Mouse (Mus musculus) G1E (cell line): Measurements from ENCODE around the gene Acot11. TPM values are rescaled to one million over a fixed set of nuclear protein-coding genes. Genes with fewer than 3 reads are reported as not detected.

Experiments used
- ATAC-seq: 2 replicates; pipeline ENCODE4 v1.8.0; 2016; ENCODE audit warnings: mild to moderate bottlenecking; ENCODE audit not compliant: insufficient number of reproducible peaks, poor library complexity, low FRiP score, severe bottlenecking; ENCODE audit errors: extremely low read depth
- DNase-seq: peaks from one replicate; pipeline ENCODE4 v3.0.0; 2012; ENCODE audit warnings: low spot score
- H3K27me3 ChIP-seq: 2 replicates; pipeline ENCODE4 v1.6.1; 2012; ENCODE audit warnings: mild to moderate bottlenecking, low read length, inconsistent platforms; ENCODE audit not compliant: insufficient read depth
- H3K36me3 ChIP-seq: replicated peaks from 2 replicates; pipeline ENCODE3; 2012; ENCODE audit warnings: mild to moderate bottlenecking, inconsistent platforms
- H3K4me1 ChIP-seq: 2 replicates; pipeline ENCODE4 v1.6.1; 2012; ENCODE audit warnings: low read depth, low read length, inconsistent platforms, mixed read lengths; ENCODE audit not compliant: insufficient read depth
- H3K4me3 ChIP-seq: 2 replicates; pipeline ENCODE4 v1.5.1; 2012; ENCODE audit warnings: low read depth, mild to moderate bottlenecking, inconsistent platforms, low read length, moderate library complexity, mixed read lengths
- H3K9me3 ChIP-seq: replicated peaks from 2 replicates; pipeline ENCODE4 v1.6.1; 2012; ENCODE audit warnings: inconsistent platforms
- CTCF ChIP-seq: IDR thresholded peaks from 2 replicates; pipeline ENCODE4 v1.5.1; 2012; ENCODE audit warnings: low read depth, low read length, inconsistent platforms, mixed read lengths
- GATA1 ChIP-seq: IDR thresholded peaks from 2 replicates; pipeline ENCODE4 v1.6.1; 2012; ENCODE audit warnings: borderline replicate concordance, low read length, inconsistent platforms, mixed read lengths
- GATA2 ChIP-seq: IDR thresholded peaks from 2 replicates; pipeline ENCODE4 v1.6.1; 2012; ENCODE audit warnings: low read depth, low read length, inconsistent platforms, borderline replicate concordance
- POLR2AphosphoS5 ChIP-seq: IDR thresholded peaks from 2 replicates; pipeline ENCODE4 v1.6.1; 2012; ENCODE audit warnings: low read depth, low read length, inconsistent platforms; ENCODE audit not compliant: insufficient replicate concordance
- TAL1 ChIP-seq: conservative IDR thresholded peaks from 2 replicates; pipeline ENCODE4 v1.6.1; 2012; ENCODE audit warnings: low read depth, low read length, inconsistent platforms, mixed read lengths
- polyA plus RNA-seq: library from polyadenylated mRNA; stranded (reverse); fragments of >175 nt; gene quantifications from 2 replicates; pipeline ENCODE4 v1.2.3, GENCODE M21; 2012
- total RNA-seq, 2 experiments: library from RNA; stranded (forward) in 1 of 2; stranded (reverse) in 1 of 2; fragments of 200-1000 nt in 1 of 2; fragments of >200 nt in 1 of 2; fragmentation: Nextera tagmentation in 1 of 2; gene quantifications; 2 replicates each; pipeline ENCODE4 v1.2.3; 2014 to 2017

Gene Acot11
- total and polyA plus RNA-seq, 3 experiments: 0.02 to 0.11 TPM; not detected in 1

DNA sequence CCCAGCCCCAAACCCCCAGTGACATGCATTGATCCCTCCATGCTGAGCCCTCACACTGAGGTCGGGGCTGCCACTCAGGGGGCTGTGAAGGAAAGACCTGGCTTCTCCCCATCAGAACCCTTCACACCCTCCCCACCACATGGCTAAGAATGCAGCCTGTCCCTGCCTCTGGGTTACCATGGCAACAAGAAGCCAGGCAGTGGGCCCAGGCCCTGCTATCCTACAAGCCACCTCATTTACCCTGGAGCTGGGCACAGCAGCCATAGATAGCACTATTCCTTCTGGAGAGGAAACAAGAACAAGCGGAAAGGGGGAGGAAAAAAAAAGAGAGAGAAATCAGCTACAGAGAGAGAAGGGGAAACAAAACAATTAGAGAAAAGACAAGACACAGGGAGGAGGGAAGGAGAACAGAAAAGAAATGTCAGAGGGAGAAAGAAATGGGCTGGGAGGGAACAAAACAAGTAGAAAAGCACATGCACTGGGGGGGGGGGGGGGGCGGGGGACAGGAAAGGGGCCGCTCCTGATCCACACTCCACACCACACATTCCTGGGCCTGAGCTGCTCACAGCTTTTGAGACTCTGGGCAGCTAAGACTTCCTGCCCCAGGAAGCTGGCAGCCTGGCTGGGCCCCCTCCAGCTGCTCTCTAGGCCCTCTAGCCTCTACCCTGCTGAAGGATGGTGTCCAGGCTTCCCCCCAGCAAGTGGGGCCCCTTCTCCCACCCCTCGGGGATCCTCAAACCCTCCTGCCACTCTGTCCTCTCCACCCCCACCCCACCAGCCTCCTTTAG lies 18.9 kb downstream of the Acot11 start:
- Histone ChIP-seq H3K4me1 (peaks cover 3% of the 10 kb centered on the region), H3K36me3 (no peaks in the 10 kb centered on the region), H3K27me3 (peaks cover 69% of the 10 kb centered on the region), H3K4me3 (no peak overlapping the region), H3K9me3 (no peaks in the 10 kb centered on the region)
- ATAC-seq (no peak), DNase-seq (no peak)
- TF ChIP-seq TAL1 (no peak), GATA1 (no peak), CTCF (no peak), POLR2AphosphoS5 (no peak), GATA2 (no peak)

DNA sequence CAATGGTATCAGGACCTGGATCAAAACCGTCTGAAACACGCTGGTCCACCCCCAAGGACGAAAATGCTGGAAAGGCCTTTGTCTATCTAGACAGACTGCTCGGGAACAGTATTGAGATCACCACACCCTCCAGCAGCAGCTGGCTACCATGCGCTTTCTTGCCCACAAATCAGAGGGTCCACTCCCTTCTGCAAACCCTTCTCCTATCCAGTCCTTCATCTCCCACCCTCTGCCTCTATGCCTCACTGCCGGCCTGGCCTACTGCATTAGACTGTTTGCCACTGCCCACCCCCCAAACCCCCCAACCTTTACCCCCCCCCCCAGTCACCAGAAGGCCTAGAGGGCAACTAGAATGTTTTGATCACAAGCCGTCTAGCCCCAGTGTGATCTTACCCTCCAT lies 19.5 kb downstream of the Acot11 start:
- H3K27me3 ChIP-seq: peaks cover 72% of the 10 kb centered on the region
- H3K9me3 ChIP-seq: no peaks in the 10 kb centered on the region
- DNase-seq (no peak), ATAC-seq (no peak)
- H3K36me3 ChIP-seq: no peaks in the 10 kb centered on the region
- peaks cover 3% of the 10 kb centered on the region for H3K4me1 ChIP-seq
- TF ChIP-seq POLR2AphosphoS5 (no peak), GATA2 (no peak), CTCF (no peak), TAL1 (no peak), GATA1 (no peak)
- no peak overlapping the region for H3K4me3 ChIP-seq

DNA sequence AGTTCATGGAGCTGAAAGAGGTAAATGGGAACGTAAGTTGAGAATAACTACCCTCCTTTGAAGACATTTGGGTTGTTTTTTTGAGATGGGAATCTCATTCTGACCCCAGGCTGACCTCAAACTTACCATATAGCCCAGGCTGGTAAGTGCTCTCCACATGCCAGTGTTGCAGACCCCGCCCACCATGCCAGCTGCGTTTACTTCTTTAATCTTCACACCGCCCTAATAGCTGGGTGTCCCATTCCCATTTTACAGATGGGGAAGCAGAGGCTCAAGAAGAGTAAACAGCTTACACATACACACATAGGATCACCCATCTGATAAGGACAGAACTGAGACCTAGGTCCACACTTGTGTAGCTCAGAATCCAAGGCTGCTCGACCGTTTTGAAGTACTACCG lies 20.0 kb downstream of the Acot11 start:
- ATAC-seq (no peak), DNase-seq (no peak)
- Histone ChIP-seq H3K4me3 (no peak overlapping the region), H3K36me3 (no peaks in the 10 kb centered on the region), H3K4me1 (peaks cover 3% of the 10 kb centered on the region), H3K9me3 (no peaks in the 10 kb centered on the region), H3K27me3 (peaks cover 70% of the 10 kb centered on the region)
- TF ChIP-seq GATA1: no peak
- no peak for TF ChIP-seq POLR2AphosphoS5
- no peak for TF ChIP-seq CTCF
- TF ChIP-seq GATA2: no peak
- no peak for TF ChIP-seq TAL1

DNA sequence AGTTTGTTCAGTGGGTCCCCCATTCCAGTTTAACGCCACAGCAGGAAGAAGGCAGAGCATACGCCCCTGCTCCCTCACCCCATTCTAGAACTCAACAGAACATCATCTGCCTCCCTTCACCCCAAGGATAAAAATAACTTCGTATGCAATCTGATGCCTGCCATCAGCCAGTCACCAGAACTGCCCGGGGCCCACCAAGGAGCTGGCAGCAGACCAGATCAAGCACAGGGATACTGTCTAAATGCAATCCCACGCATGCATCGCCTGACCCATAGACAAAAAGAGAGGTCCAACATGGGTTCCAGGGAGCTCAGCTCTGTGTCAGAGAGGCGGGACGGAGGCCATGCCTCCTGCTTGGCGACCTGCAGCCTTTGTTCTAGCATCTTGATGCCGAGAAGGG lies 21.7 kb downstream of the Acot11 start:
- H3K27me3 ChIP-seq: peaks cover 75% of the 10 kb centered on the region
- no peaks in the 10 kb centered on the region for H3K9me3 ChIP-seq
- no peak for ATAC-seq
- TF ChIP-seq GATA1: no peak
- no peak for TF ChIP-seq GATA2
- TF ChIP-seq TAL1: no peak
- no peak for TF ChIP-seq CTCF
- no peak for TF ChIP-seq POLR2AphosphoS5
- DNase-seq: no peak
- H3K36me3 ChIP-seq: no peaks in the 10 kb centered on the region
- H3K4me3 ChIP-seq: no peak overlapping the region
- H3K4me1 ChIP-seq: peaks cover 3% of the 10 kb centered on the region

DNA sequence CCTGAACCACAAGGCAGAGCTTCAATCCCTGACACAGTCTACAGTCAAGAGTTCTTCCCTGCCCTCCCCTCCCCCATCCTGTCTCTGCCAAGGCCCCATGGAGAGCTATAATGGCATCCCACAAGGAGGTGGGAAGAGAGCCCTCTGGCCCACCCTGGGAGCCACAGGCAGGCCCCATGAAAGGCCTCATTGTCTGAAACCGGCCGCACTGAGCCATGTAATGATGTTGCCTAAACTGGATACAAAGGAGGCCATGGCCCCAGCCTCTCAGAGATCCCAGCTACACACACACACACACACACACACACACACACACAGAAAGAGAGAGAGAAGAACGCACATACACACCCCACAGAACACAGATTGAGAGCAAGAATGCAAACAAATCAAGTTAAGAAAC lies 24.8 kb downstream of the Acot11 start:
- TF ChIP-seq POLR2AphosphoS5: no peak
- TF ChIP-seq TAL1: no peak
- TF ChIP-seq CTCF: no peak
- TF ChIP-seq GATA1: no peak
- Histone ChIP-seq H3K4me1 (no peaks in the 10 kb centered on the region), H3K27me3 (peaks cover 62% of the 10 kb centered on the region), H3K36me3 (no peaks in the 10 kb centered on the region), H3K9me3 (no peaks in the 10 kb centered on the region), H3K4me3 (no peak overlapping the region)
- DNase-seq (no peak), ATAC-seq (no peak)

DNA sequence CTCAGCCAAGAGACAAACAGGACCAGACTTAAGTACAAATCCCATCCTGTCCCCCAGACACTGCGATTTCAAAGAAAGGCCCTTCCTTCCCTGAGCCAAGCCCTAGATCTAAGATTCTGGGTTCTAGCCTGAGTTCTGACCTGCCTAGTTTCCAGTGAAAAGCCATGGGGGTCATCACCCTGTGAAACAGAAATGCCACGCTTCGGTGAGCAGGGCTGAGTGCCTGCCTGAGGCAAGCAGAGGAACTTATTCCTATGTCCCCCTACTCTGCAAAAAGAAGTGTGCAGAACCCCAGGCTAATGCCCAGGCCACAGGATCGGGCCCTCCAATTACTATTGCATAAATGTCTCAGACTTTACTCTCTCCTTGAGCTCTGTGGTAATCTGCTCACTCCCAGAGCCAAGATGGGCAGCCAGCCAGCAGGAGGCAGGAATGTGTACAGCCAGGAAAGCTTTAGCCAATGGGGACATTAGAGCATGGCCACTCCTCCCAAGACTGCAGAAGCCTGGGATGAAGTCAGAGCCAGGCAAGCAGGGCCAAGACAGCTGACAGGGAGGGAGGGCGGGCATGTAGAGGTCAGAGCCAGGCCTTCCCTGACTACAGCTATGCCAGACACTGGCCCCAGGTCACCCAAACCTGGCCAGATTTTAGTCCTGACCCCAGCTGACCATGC lies 26.5 kb downstream of the Acot11 start:
- no peak for TF ChIP-seq CTCF
- no peak for TF ChIP-seq GATA1
- TF ChIP-seq TAL1: no peak
- no peak for TF ChIP-seq GATA2
- DNase-seq (no peak), ATAC-seq (no peak)
- Histone ChIP-seq H3K36me3 (no peaks in the 10 kb centered on the region), H3K4me1 (no peaks in the 10 kb centered on the region), H3K27me3 (peaks cover 45% of the 10 kb centered on the region), H3K4me3 (no peak overlapping the region), H3K9me3 (no peaks in the 10 kb centered on the region)
